Mouse (Mus musculus): ENCODE measurements at regions not wholly inside any gene's neighbourhood (a gene's known extent, or its start where the extent isn't known, plus 50 kb on each side); places are given as distances from the start of the nearest gene placed in this dataset.

GRCm38 (mm10) chr7:136666707-136667106, 227.7 kb upstream of the Mgmt start:
- DNase-seq: no peak
- 36% methylated on average over 6 of the region's 6 CpGs for WGBS
- no peak overlapping the region for H3K4me3 ChIP-seq (replicated peaks; ENCODE audit: extremely low read depth, low read depth, low read length)
- TF ChIP-seq CTCF (IDR thresholded peaks at IDR 0.05; ENCODE audit: insufficient read depth, low read length) (no peak), POLR2A (IDR thresholded peaks at IDR 0.05; ENCODE audit: borderline replicate concordance, extremely low read depth, low read depth, low read length) (no peak)
- H3K4me1 ChIP-seq (ENCODE audit: control insufficient read depth, insufficient read depth, low read length): no peaks in the 10 kb centered on the region

DNA sequence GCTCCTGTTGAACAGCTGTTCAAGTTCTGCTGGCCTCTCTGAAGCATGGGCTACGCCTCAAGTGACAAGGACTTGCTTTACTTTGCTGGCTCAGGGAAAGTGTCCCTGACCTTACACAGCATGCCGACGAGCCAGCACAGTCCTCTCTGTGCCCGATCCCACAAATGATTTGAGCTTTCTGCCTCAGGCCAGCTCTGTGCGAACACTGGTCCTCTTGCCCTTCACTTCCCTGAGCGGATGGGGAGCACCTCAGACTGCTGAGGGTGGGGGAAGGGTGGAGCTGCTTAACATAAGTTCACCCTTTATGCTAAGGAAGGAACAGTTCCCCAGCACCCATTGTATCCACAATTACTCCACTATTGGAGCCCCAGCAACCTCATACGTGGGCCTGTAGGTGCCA, 223.7 kb upstream of the Mgmt start:
- no peak for DNase-seq
- H3K4me1 ChIP-seq (ENCODE audit: control insufficient read depth, insufficient read depth, low read length): no peaks in the 10 kb centered on the region
- TF ChIP-seq POLR2A (IDR thresholded peaks at IDR 0.05; ENCODE audit: borderline replicate concordance, extremely low read depth, low read depth, low read length) (no peak), CTCF (IDR thresholded peaks at IDR 0.05; ENCODE audit: insufficient read depth, low read length) (no peak)
- WGBS: 66% methylated on average over 7 of the region's 7 CpGs
- H3K4me3 ChIP-seq (replicated peaks; ENCODE audit: extremely low read depth, low read depth, low read length): no peak overlapping the region

GRCm38 (mm10) chr7:136674159-136674558, 220.3 kb upstream of the Mgmt start:
- WGBS: 50% methylated on average over 5 of the region's 5 CpGs
- TF ChIP-seq CTCF (IDR thresholded peaks at IDR 0.05; ENCODE audit: insufficient read depth, low read length) (no peak), POLR2A (IDR thresholded peaks at IDR 0.05; ENCODE audit: borderline replicate concordance, extremely low read depth, low read depth, low read length) (no peak)
- DNase-seq: no peak
- no peaks in the 10 kb centered on the region for H3K4me1 ChIP-seq (ENCODE audit: control insufficient read depth, insufficient read depth, low read length)
- H3K4me3 ChIP-seq (replicated peaks; ENCODE audit: extremely low read depth, low read depth, low read length): no peak overlapping the region

GRCm38 (mm10) chr7:136675041-136675440, 219.4 kb upstream of the Mgmt start:
- 37% methylated on average over 5 of the region's 5 CpGs for WGBS
- no peak for DNase-seq
- Histone ChIP-seq H3K4me1 (ENCODE audit: control insufficient read depth, insufficient read depth, low read length) (no peaks in the 10 kb centered on the region), H3K4me3 (replicated peaks; ENCODE audit: extremely low read depth, low read depth, low read length) (no peak overlapping the region)
- no peak for TF ChIP-seq CTCF (IDR thresholded peaks at IDR 0.05; ENCODE audit: insufficient read depth, low read length)
- no peak for TF ChIP-seq POLR2A (IDR thresholded peaks at IDR 0.05; ENCODE audit: borderline replicate concordance, extremely low read depth, low read depth, low read length)

DNA sequence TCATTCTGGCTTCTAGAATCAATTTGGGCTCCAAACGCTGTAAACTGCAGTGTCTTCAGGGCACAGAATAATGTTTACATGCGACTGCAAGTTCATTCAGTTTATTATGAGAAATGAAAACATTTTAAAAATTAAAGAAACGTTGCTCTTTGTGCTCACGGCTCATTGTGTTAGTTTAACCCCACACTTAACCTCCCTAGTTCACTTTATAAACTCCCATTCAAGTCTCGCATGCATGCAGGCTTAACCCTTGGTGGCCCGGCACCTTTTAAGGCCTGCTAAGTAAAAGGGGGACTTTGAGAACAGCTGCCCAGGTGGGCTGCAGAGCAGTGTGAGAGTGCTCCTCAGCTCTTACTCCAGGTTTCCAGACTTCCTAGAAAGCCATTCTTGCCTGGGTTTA, 218.3 kb upstream of the Mgmt start:
- H3K4me1 ChIP-seq (ENCODE audit: control insufficient read depth, insufficient read depth, low read length): no peaks in the 10 kb centered on the region
- no peak for TF ChIP-seq CTCF (IDR thresholded peaks at IDR 0.05; ENCODE audit: insufficient read depth, low read length)
- DNase-seq: no peak
- 28% methylated on average over 6 of the region's 6 CpGs for WGBS
- no peak overlapping the region for H3K4me3 ChIP-seq (replicated peaks; ENCODE audit: extremely low read depth, low read depth, low read length)

GRCm38 (mm10) chr7:136676987-136677545, 217.3 kb upstream of the Mgmt start:
- no peak for TF ChIP-seq POLR2A (IDR thresholded peaks at IDR 0.05; ENCODE audit: borderline replicate concordance, extremely low read depth, low read depth, low read length)
- TF ChIP-seq CTCF (IDR thresholded peaks at IDR 0.05; ENCODE audit: insufficient read depth, low read length): no peak
- DNase-seq: no peak
- Histone ChIP-seq H3K4me3 (replicated peaks; ENCODE audit: extremely low read depth, low read depth, low read length) (no peak overlapping the region), H3K4me1 (ENCODE audit: control insufficient read depth, insufficient read depth, low read length) (no peaks in the 10 kb centered on the region)
- 60% methylated on average over 17 of the region's 17 CpGs for WGBS

- DNase-seq: no peak
- Histone ChIP-seq H3K4me3 (replicated peaks; ENCODE audit: extremely low read depth, low read depth, low read length) (no peak overlapping the region), H3K4me1 (ENCODE audit: control insufficient read depth, insufficient read depth, low read length) (no peaks in the 10 kb centered on the region)
- 15% methylated on average over 6 of the region's 6 CpGs for WGBS
- TF ChIP-seq POLR2A (IDR thresholded peaks at IDR 0.05; ENCODE audit: borderline replicate concordance, extremely low read depth, low read depth, low read length): no peak
- no peak for TF ChIP-seq CTCF (IDR thresholded peaks at IDR 0.05; ENCODE audit: insufficient read depth, low read length)
Observed at GRCm38 (mm10) chr7:136689579-136689978, 204.8 kb upstream of the Mgmt start.

GRCm38 (mm10) chr7:136706246-136706645, 188.2 kb upstream of the Mgmt start:
- TF ChIP-seq POLR2A (IDR thresholded peaks at IDR 0.05; ENCODE audit: borderline replicate concordance, extremely low read depth, low read depth, low read length) (no peak), CTCF (IDR thresholded peaks at IDR 0.05; ENCODE audit: insufficient read depth, low read length) (no peak)
- no peak for DNase-seq
- H3K4me1 ChIP-seq (ENCODE audit: control insufficient read depth, insufficient read depth, low read length): no peaks in the 10 kb centered on the region
- no peak overlapping the region for H3K4me3 ChIP-seq (replicated peaks; ENCODE audit: extremely low read depth, low read depth, low read length)
- WGBS: 87% methylated on average over 1 of the region's 1 CpGs

DNA sequence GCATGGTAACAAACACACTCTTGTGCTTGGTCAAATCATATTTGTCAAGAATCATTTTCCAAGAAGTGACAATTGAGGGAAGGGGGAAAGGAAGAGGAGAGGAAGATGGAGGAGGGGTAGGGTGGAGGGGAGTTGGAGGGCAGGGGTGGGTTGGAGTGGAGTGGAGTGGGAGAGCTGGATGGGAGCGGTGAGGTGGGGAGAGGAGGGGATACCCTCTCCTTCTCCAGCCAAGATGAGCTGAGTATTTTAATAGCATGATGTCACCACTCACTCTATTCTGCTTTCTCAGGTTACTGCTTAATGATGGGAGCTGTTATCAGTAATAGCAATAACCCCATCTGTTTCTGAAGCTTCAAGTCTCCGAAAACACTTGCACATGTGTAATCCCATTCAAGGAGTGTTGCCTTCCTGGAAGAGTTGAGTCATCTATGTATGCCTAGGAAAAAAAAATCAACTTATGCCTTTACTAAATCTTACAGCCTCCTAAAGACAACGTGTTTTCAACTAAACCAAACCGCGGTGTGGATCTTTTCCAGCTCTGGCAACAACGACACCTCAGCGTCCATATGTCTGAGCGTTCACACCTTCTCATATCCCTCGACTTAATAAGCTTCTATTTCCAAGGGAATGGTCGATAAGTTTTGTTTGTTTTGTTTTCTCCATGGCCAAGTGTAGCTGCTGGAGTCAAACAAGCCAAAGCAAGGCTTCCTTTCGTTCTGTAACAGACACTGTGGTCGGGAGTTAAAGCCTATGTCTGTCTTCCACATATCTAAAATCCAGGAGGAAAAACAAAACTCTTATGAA, 187.0 kb upstream of the Mgmt start:
- WGBS: 49% methylated on average over 12 of the region's 12 CpGs
- Histone ChIP-seq H3K4me1 (ENCODE audit: control insufficient read depth, insufficient read depth, low read length) (no peaks in the 10 kb centered on the region), H3K4me3 (replicated peaks; ENCODE audit: extremely low read depth, low read depth, low read length) (no peak overlapping the region)
- no peak for TF ChIP-seq POLR2A (IDR thresholded peaks at IDR 0.05; ENCODE audit: borderline replicate concordance, extremely low read depth, low read depth, low read length)
- no peak for TF ChIP-seq CTCF (IDR thresholded peaks at IDR 0.05; ENCODE audit: insufficient read depth, low read length)
- no peak for DNase-seq

- WGBS: 51% methylated on average over 5 of the region's 5 CpGs
- DNase-seq: no peak
Observed at GRCm38 (mm10) chr7:136708004-136708435, 186.4 kb upstream of the Mgmt start.

More at GRCm38 (mm10) chr7:136708004-136708435, 186.4 kb upstream of the Mgmt start:
- Histone ChIP-seq H3K4me3 (replicated peaks; ENCODE audit: extremely low read depth, low read depth, low read length) (no peak overlapping the region), H3K4me1 (ENCODE audit: control insufficient read depth, insufficient read depth, low read length) (no peaks in the 10 kb centered on the region)
- no peak for TF ChIP-seq CTCF (IDR thresholded peaks at IDR 0.05; ENCODE audit: insufficient read depth, low read length)
- TF ChIP-seq POLR2A (IDR thresholded peaks at IDR 0.05; ENCODE audit: borderline replicate concordance, extremely low read depth, low read depth, low read length): no peak

Data from lung, adult 2 months (tissue).